ENCODE assay signal across 23 mouse cellular contexts in genomic region chr12:59093543-59093942, GRCm38 (mm10). TPM values are rescaled to one million over a fixed set of nuclear protein-coding genes. Genes with fewer than 3 reads are reported as not detected.
DNase-seq lines count a peak whose midpoint lies in the region; ATAC-seq and TF ChIP-seq lines count a peak whose summit lies in the region.
"Had no signal": no experiment of that assay in that cellular context is flagged by ENCODE, and none has a peak within 500 bp of the region (broad histone marks: within the 10 kb centered on the region; RNA-seq: fewer than 3 reads in every experiment).

No protein-coding gene starts in this region.

- no peaks in the 10 kb centered on the region for H3K36me3 ChIP-seq in liver, postnatal 0 days (replicated peaks; ENCODE audit: insufficient read depth, low read length)
- no peaks in the 10 kb centered on the region for H3K36me3 ChIP-seq in liver, embryonic 12.5 days
- H3K36me3 ChIP-seq in intestine, postnatal 0 days (ENCODE audit: control insufficient read depth, insufficient read depth), result no peaks in the 10 kb centered on the region
- H3K36me3 ChIP-seq: embryonic facial prominence, embryonic 12.5 days; embryonic facial prominence, embryonic 15.5 days; forebrain, embryonic 15.5 days; heart, embryonic 10.5 days; heart, embryonic 13.5 days had no signal

- H3K4me2 ChIP-seq in liver, postnatal 0 days (ENCODE audit: low read depth, low read length), result no peak overlapping the region
- H3K4me2 ChIP-seq in liver, embryonic 12.5 days, result no peak overlapping the region
- H3K4me2 ChIP-seq in intestine, postnatal 0 days (replicated peaks; ENCODE audit: low read depth), result 0 out of 2 replicates have a peak overlapping the region, but pooled peaks have one; percentile 3
- H3K4me2 ChIP-seq: embryonic facial prominence, embryonic 12.5 days; embryonic facial prominence, embryonic 15.5 days; forebrain, embryonic 15.5 days; heart, embryonic 13.5 days; hindbrain, embryonic 14.5 days had no signal

- H3K9me3 ChIP-seq in liver, postnatal 0 days (ENCODE audit: low read length), result no peaks in the 10 kb centered on the region
- H3K9me3 ChIP-seq in liver, embryonic 12.5 days (replicated peaks), result no peaks in the 10 kb centered on the region
- H3K9me3 ChIP-seq in intestine, postnatal 0 days (ENCODE audit: control insufficient read depth), result no peaks in the 10 kb centered on the region
- H3K9me3 ChIP-seq: embryonic facial prominence, embryonic 12.5 days; embryonic facial prominence, embryonic 15.5 days; forebrain, embryonic 15.5 days; heart, embryonic 10.5 days had no signal

- TF ChIP-seq EP300 in liver, postnatal 0 days (IDR thresholded peaks at IDR 0.05; ENCODE audit: low read depth), result peak; percentile 39; the same call in 1 of the 2 replicates

- H3K27ac ChIP-seq in liver, postnatal 0 days (ENCODE audit: low read depth), result peak overlapping the region; percentile 67; the same call in 1 of the 2 replicates
- H3K27ac ChIP-seq in liver, embryonic 12.5 days, result no peak overlapping the region
- no peak overlapping the region for H3K27ac ChIP-seq in intestine, postnatal 0 days (ENCODE audit: low read depth, low read length)
- H3K27ac ChIP-seq: embryonic facial prominence, embryonic 12.5 days; embryonic facial prominence, embryonic 15.5 days; forebrain, embryonic 15.5 days; heart, adult 2 months; heart, embryonic 10.5 days; heart, embryonic 13.5 days; hindbrain, embryonic 14.5 days had no signal

- no peaks in the 10 kb centered on the region for H3K4me1 ChIP-seq in liver, postnatal 0 days (ENCODE audit: insufficient read depth)
- no peaks in the 10 kb centered on the region for H3K4me1 ChIP-seq in liver, embryonic 12.5 days
- no peaks in the 10 kb centered on the region for H3K4me1 ChIP-seq in intestine, postnatal 0 days (replicated peaks; ENCODE audit: control insufficient read depth, insufficient read depth, low read length)
- H3K4me1 ChIP-seq: embryonic facial prominence, embryonic 12.5 days; embryonic facial prominence, embryonic 15.5 days; forebrain, embryonic 15.5 days; heart, embryonic 10.5 days; heart, embryonic 13.5 days had no signal

- TF ChIP-seq CTCF in liver, postnatal 0 days (IDR thresholded peaks at IDR 0.05; ENCODE audit: low read depth), result no peak
- no peak for TF ChIP-seq CTCF in intestine, postnatal 0 days (IDR thresholded peaks at IDR 0.05; ENCODE audit: low read depth)

- no peaks in the 10 kb centered on the region for H3K27me3 ChIP-seq in liver, postnatal 0 days (ENCODE audit: insufficient read depth, low read length)
- no peaks in the 10 kb centered on the region for H3K27me3 ChIP-seq in liver, embryonic 12.5 days (replicated peaks)
- H3K27me3 ChIP-seq in intestine, postnatal 0 days (replicated peaks; ENCODE audit: control insufficient read depth, insufficient read depth, low read length), result no peaks in the 10 kb centered on the region
- H3K27me3 ChIP-seq: embryonic facial prominence, embryonic 12.5 days; embryonic facial prominence, embryonic 15.5 days; forebrain, embryonic 15.5 days; heart, embryonic 13.5 days had no signal

- H3K4me3 ChIP-seq in liver, postnatal 0 days (ENCODE audit: low read depth, low read length), result no peak overlapping the region
- H3K4me3 ChIP-seq in liver, embryonic 12.5 days, result no peak overlapping the region
- no peak overlapping the region for H3K4me3 ChIP-seq in intestine, postnatal 0 days (ENCODE audit: low read depth, low read length)
- H3K4me3 ChIP-seq: embryonic facial prominence, embryonic 12.5 days; embryonic facial prominence, embryonic 15.5 days; forebrain, embryonic 15.5 days; heart, adult 2 months; heart, embryonic 10.5 days; heart, embryonic 13.5 days had no signal

- 29% methylated on average over 2 of the region's 2 CpGs for WGBS in liver, postnatal 0 days (ENCODE audit: insufficient replicate concordance)
- 33% methylated on average over 2 of the region's 2 CpGs for WGBS in liver, embryonic 12.5 days (ENCODE audit: insufficient replicate concordance)
- 13% methylated on average over 2 of the region's 2 CpGs for WGBS in intestine, postnatal 0 days

- ATAC-seq in liver, postnatal 0 days, result peak; percentile 75
- ATAC-seq in liver, embryonic 12.5 days, result no peak
- ATAC-seq in intestine, postnatal 0 days, result peak; percentile 52; the same call in 1 of the 2 replicates
- ATAC-seq: activated CD4-positive, CD25-positive, alpha-beta regulatory T cell, adult 4 months; forebrain, embryonic 15.5 days had no signal

- H3K9ac ChIP-seq in liver, postnatal 0 days (replicated peaks), result no peak overlapping the region
- H3K9ac ChIP-seq in liver, embryonic 12.5 days, result no peak overlapping the region
- H3K9ac ChIP-seq in intestine, postnatal 0 days (ENCODE audit: low read depth, low read length), result no peak overlapping the region
- H3K9ac ChIP-seq: embryonic facial prominence, embryonic 12.5 days; embryonic facial prominence, embryonic 15.5 days; forebrain, embryonic 15.5 days; heart, embryonic 13.5 days; hindbrain, embryonic 14.5 days had no signal

- DNase-seq in kidney, adult 9 months, result peak; percentile 17
- no peak for DNase-seq in kidney, postnatal 10 days
- no peak for DNase-seq in liver, postnatal 0 days
- DNase-seq in adrenal gland, postnatal 36 days, result no peak
- DNase-seq in ovary, adult 18-20 months (ENCODE audit: low spot score), result no peak
- DNase-seq: adrenal gland, adult 8-10 months; adrenal gland, postnatal 25 days; cerebellum, adult 18-20 months; cerebellum, adult 9-10 months; cerebellum, postnatal 25 days; gastrocnemius, postnatal 25 days; heart, adult 2 months; heart, postnatal 14 days; heart, postnatal 4 days had no signal

RNA-seq across cellular contexts. Expression of gene Mia2, which starts 2.1 kb away (rescaled TPM):
- 74.3 and 75.2 TPM in 2 replicates for polyA plus RNA-seq in liver, postnatal 0 days (2015; fragmentation: Nextera tagmentation; extraction: Ambion mirVana)
- polyA plus RNA-seq in liver, embryonic 12.5 days (2016; fragmentation: Nextera tagmentation; extraction: Ambion mirVana), result 52.6 and 59.3 TPM in 2 replicates
- polyA plus RNA-seq in intestine, postnatal 0 days (2015; fragmentation: Nextera tagmentation; extraction: Ambion mirVana), result 131 and 137 TPM in 2 replicates
- total RNA-seq in adrenal gland, postnatal 36 days (2021), result 100 to 1,000 TPM; 107 to 159 TPM

RNA-seq across cellular contexts. Expression of gene Pnn, which starts 26.9 kb away (rescaled TPM):
- polyA plus RNA-seq in liver, postnatal 0 days (2015; fragmentation: Nextera tagmentation; extraction: Ambion mirVana), result 22.1 and 28.9 TPM in 2 replicates
- 68.6 and 69.4 TPM in 2 replicates for polyA plus RNA-seq in liver, embryonic 12.5 days (2016; fragmentation: Nextera tagmentation; extraction: Ambion mirVana)
- 27.1 and 36.2 TPM in 2 replicates for polyA plus RNA-seq in intestine, postnatal 0 days (2015; fragmentation: Nextera tagmentation; extraction: Ambion mirVana)
- total RNA-seq in adrenal gland, postnatal 36 days (2021), result 10 to 100 TPM; 40.4 to 45.5 TPM

RNA-seq across cellular contexts. Expression of gene Trappc6b, which starts 32.3 kb away (rescaled TPM):
- polyA plus RNA-seq in liver, postnatal 0 days (2015; fragmentation: Nextera tagmentation; extraction: Ambion mirVana), result 49.6 and 50.7 TPM in 2 replicates
- polyA plus RNA-seq in liver, embryonic 12.5 days (2016; fragmentation: Nextera tagmentation; extraction: Ambion mirVana), result 54.4 and 55.3 TPM in 2 replicates
- polyA plus RNA-seq in intestine, postnatal 0 days (2015; fragmentation: Nextera tagmentation; extraction: Ambion mirVana), result 86.9 and 89.9 TPM in 2 replicates
- total RNA-seq in adrenal gland, postnatal 36 days (2021), result 100 to 1,000 TPM in 1 of 2 experiments, 10 to 100 TPM in 1; 90.7 to 112 TPM
